Mouse (Mus musculus): ENCODE measurements around the gene Coil. TPM values are rescaled to one million over a fixed set of nuclear protein-coding genes. Genes with fewer than 3 reads are reported as not detected.

The Coil gene
- polyA plus RNA-seq, 1 experiment = 6.8 TPM

- Histone ChIP-seq H3K79me2 (ENCODE audit: control insufficient read depth, insufficient read depth) (no peaks in the 10 kb centered on the region), H3K27me3 (ENCODE audit: control insufficient read depth, insufficient read depth, insufficient read length) (no peaks in the 10 kb centered on the region), H3ac (ENCODE audit: control insufficient read depth, insufficient read length, low read depth) (no peak overlapping the region), H3K36me3 (ENCODE audit: control insufficient read depth, insufficient read depth) (peaks cover 10% of the 10 kb centered on the region), H3K4me3 (ENCODE audit: insufficient read depth, poor library complexity, severe bottlenecking) (no peak overlapping the region), H3K79me3 (ENCODE audit: low read depth) (no peaks in the 10 kb centered on the region)
- TF ChIP-seq USF1 (IDR thresholded peaks at IDR 0.05; ENCODE audit: low read depth) (no peak), CEBPB (IDR thresholded peaks at IDR 0.05; ENCODE audit: low read depth) (no peak), MYOG (IDR thresholded peaks at IDR 0.05; ENCODE audit: control insufficient read depth, extremely low read depth, insufficient read length) (no peak), CTCF (IDR thresholded peaks at IDR 0.05; ENCODE audit: control insufficient read depth, insufficient read depth, insufficient read length) (no peak), FOSL1 (IDR thresholded peaks at IDR 0.05; ENCODE audit: insufficient read depth, low read length, poor library complexity, severe bottlenecking) (no peak), MYOD1 (IDR thresholded peaks at IDR 0.05; ENCODE audit: control insufficient read depth, insufficient read length, low read depth) (no peak), MAX (IDR thresholded peaks at IDR 0.05) (no peak)
These were observed 18.9 kb downstream of the Coil start for GRCm38 (mm10) chr11:88988956-88989355.

GRCm38 (mm10) chr11:88989530-88989929, 19.5 kb downstream of the Coil start:
- no peaks in the 10 kb centered on the region for H3K27me3 ChIP-seq (ENCODE audit: control insufficient read depth, insufficient read depth, insufficient read length)
- H3ac ChIP-seq (ENCODE audit: control insufficient read depth, insufficient read length, low read depth) = no peak overlapping the region
- peaks cover 10% of the 10 kb centered on the region for H3K36me3 ChIP-seq (ENCODE audit: control insufficient read depth, insufficient read depth)
- TF ChIP-seq USF1 (IDR thresholded peaks at IDR 0.05; ENCODE audit: low read depth) = no peak
- no peak for TF ChIP-seq FOSL1 (IDR thresholded peaks at IDR 0.05; ENCODE audit: insufficient read depth, low read length, poor library complexity, severe bottlenecking)
- no peak for TF ChIP-seq CEBPB (IDR thresholded peaks at IDR 0.05; ENCODE audit: low read depth)
- no peak for TF ChIP-seq CTCF (IDR thresholded peaks at IDR 0.05; ENCODE audit: control insufficient read depth, insufficient read depth, insufficient read length)
- no peak for TF ChIP-seq MYOD1 (IDR thresholded peaks at IDR 0.05; ENCODE audit: control insufficient read depth, insufficient read length, low read depth)
- no peak for TF ChIP-seq MYOG (IDR thresholded peaks at IDR 0.05; ENCODE audit: control insufficient read depth, extremely low read depth, insufficient read length)
- no peak for TF ChIP-seq MAX (IDR thresholded peaks at IDR 0.05)
- no peaks in the 10 kb centered on the region for H3K79me2 ChIP-seq (ENCODE audit: control insufficient read depth, insufficient read depth)
- H3K79me3 ChIP-seq (ENCODE audit: low read depth) = no peaks in the 10 kb centered on the region
- no peak overlapping the region for H3K4me3 ChIP-seq (ENCODE audit: insufficient read depth, poor library complexity, severe bottlenecking)

GRCm38 (mm10) chr11:88993186-88993585, 23.1 kb downstream of the Coil start:
- Histone ChIP-seq H3K79me2 (ENCODE audit: control insufficient read depth, insufficient read depth) (no peaks in the 10 kb centered on the region), H3K27me3 (ENCODE audit: control insufficient read depth, insufficient read depth, insufficient read length) (no peaks in the 10 kb centered on the region), H3K4me3 (ENCODE audit: insufficient read depth, poor library complexity, severe bottlenecking) (no peak overlapping the region), H3ac (ENCODE audit: control insufficient read depth, insufficient read length, low read depth) (no peak overlapping the region), H3K79me3 (ENCODE audit: low read depth) (no peaks in the 10 kb centered on the region), H3K36me3 (ENCODE audit: control insufficient read depth, insufficient read depth) (no peaks in the 10 kb centered on the region)
- TF ChIP-seq FOSL1 (IDR thresholded peaks at IDR 0.05; ENCODE audit: insufficient read depth, low read length, poor library complexity, severe bottlenecking) (no peak), CTCF (IDR thresholded peaks at IDR 0.05; ENCODE audit: control insufficient read depth, insufficient read depth, insufficient read length) (no peak), MYOG (IDR thresholded peaks at IDR 0.05; ENCODE audit: control insufficient read depth, extremely low read depth, insufficient read length) (no peak), MYOD1 (IDR thresholded peaks at IDR 0.05; ENCODE audit: control insufficient read depth, insufficient read length, low read depth) (no peak), MAX (IDR thresholded peaks at IDR 0.05) (no peak), USF1 (IDR thresholded peaks at IDR 0.05; ENCODE audit: low read depth) (no peak), CEBPB (IDR thresholded peaks at IDR 0.05; ENCODE audit: low read depth) (no peak)

GRCm38 (mm10) chr11:88993625-88994024, 23.6 kb downstream of the Coil start:
- H3K79me2 ChIP-seq (ENCODE audit: control insufficient read depth, insufficient read depth) = no peaks in the 10 kb centered on the region
- no peaks in the 10 kb centered on the region for H3K36me3 ChIP-seq (ENCODE audit: control insufficient read depth, insufficient read depth)
- TF ChIP-seq CTCF (IDR thresholded peaks at IDR 0.05; ENCODE audit: control insufficient read depth, insufficient read depth, insufficient read length) (peak; percentile 34), MYOG (IDR thresholded peaks at IDR 0.05; ENCODE audit: control insufficient read depth, extremely low read depth, insufficient read length) (no peak), USF1 (IDR thresholded peaks at IDR 0.05; ENCODE audit: low read depth) (no peak), MYOD1 (IDR thresholded peaks at IDR 0.05; ENCODE audit: control insufficient read depth, insufficient read length, low read depth) (no peak)
- H3K4me3 ChIP-seq (ENCODE audit: insufficient read depth, poor library complexity, severe bottlenecking) = no peak overlapping the region
- H3K79me3 ChIP-seq (ENCODE audit: low read depth) = no peaks in the 10 kb centered on the region
- H3K27me3 ChIP-seq (ENCODE audit: control insufficient read depth, insufficient read depth, insufficient read length) = no peaks in the 10 kb centered on the region
- H3ac ChIP-seq (ENCODE audit: control insufficient read depth, insufficient read length, low read depth) = no peak overlapping the region

- Histone ChIP-seq H3K79me2 (ENCODE audit: control insufficient read depth, insufficient read depth) (peaks cover 2% of the 10 kb centered on the region), H3K79me3 (ENCODE audit: low read depth) (peaks cover under 1% of the 10 kb centered on the region), H3K36me3 (ENCODE audit: control insufficient read depth, insufficient read depth) (no peaks in the 10 kb centered on the region), H3K27me3 (ENCODE audit: control insufficient read depth, insufficient read depth, insufficient read length) (no peaks in the 10 kb centered on the region), H3K4me3 (ENCODE audit: insufficient read depth, poor library complexity, severe bottlenecking) (no peak overlapping the region), H3ac (ENCODE audit: control insufficient read depth, insufficient read length, low read depth) (no peak overlapping the region)
- TF ChIP-seq MAX (IDR thresholded peaks at IDR 0.05) (no peak), CEBPB (IDR thresholded peaks at IDR 0.05; ENCODE audit: low read depth) (no peak), FOSL1 (IDR thresholded peaks at IDR 0.05; ENCODE audit: insufficient read depth, low read length, poor library complexity, severe bottlenecking) (no peak), CTCF (IDR thresholded peaks at IDR 0.05; ENCODE audit: control insufficient read depth, insufficient read depth, insufficient read length) (no peak)
These were observed 24.4 kb downstream of the Coil start for GRCm38 (mm10) chr11:88994492-88994891.

GRCm38 (mm10) chr11:88995616-88996015, 25.6 kb downstream of the Coil start:
- H3ac ChIP-seq (ENCODE audit: control insufficient read depth, insufficient read length, low read depth) = no peak overlapping the region
- TF ChIP-seq CTCF (IDR thresholded peaks at IDR 0.05; ENCODE audit: control insufficient read depth, insufficient read depth, insufficient read length) (no peak), CEBPB (IDR thresholded peaks at IDR 0.05; ENCODE audit: low read depth) (no peak), MAX (IDR thresholded peaks at IDR 0.05) (no peak), FOSL1 (IDR thresholded peaks at IDR 0.05; ENCODE audit: insufficient read depth, low read length, poor library complexity, severe bottlenecking) (no peak), MYOG (IDR thresholded peaks at IDR 0.05; ENCODE audit: control insufficient read depth, extremely low read depth, insufficient read length) (no peak), USF1 (IDR thresholded peaks at IDR 0.05; ENCODE audit: low read depth) (no peak), MYOD1 (IDR thresholded peaks at IDR 0.05; ENCODE audit: control insufficient read depth, insufficient read length, low read depth) (no peak)
- peaks cover 9% of the 10 kb centered on the region for H3K79me3 ChIP-seq (ENCODE audit: low read depth)
- H3K4me3 ChIP-seq (ENCODE audit: insufficient read depth, poor library complexity, severe bottlenecking) = no peak overlapping the region
- no peaks in the 10 kb centered on the region for H3K27me3 ChIP-seq (ENCODE audit: control insufficient read depth, insufficient read depth, insufficient read length)
- H3K36me3 ChIP-seq (ENCODE audit: control insufficient read depth, insufficient read depth) = no peaks in the 10 kb centered on the region
- H3K79me2 ChIP-seq (ENCODE audit: control insufficient read depth, insufficient read depth) = peaks cover 13% of the 10 kb centered on the region
